Mouse (Mus musculus) midbrain, embryonic 11.5 days (tissue): Measurements from ENCODE around the gene Lrrn4cl. TPM values are rescaled to one million over a fixed set of nuclear protein-coding genes. Genes with fewer than 3 reads are reported as not detected.
"Not testable (repeated sequence)": the region's sequence is repeated elsewhere in the genome, so short reads cannot be mapped to it uniquely, and the experiment has no call there.

Source experiments
- ATAC-seq: fragments of 200-750 bp; cut with Nextera tagmentation; 2 replicates; pipeline ENCODE4 v1.8.0; 2017; ENCODE audit warnings: moderate TSS enrichment, moderate library complexity; ENCODE audit not compliant: low FRiP score
- DNase-seq: peaks from one replicate; pipeline ENCODE4 v3.0.0; 2015; ENCODE audit warnings: low spot score; ENCODE audit errors: missing footprints
- H3K27ac ChIP-seq: fragments of 300-500 bp; sonication (generic); 2 replicates; pipeline ENCODE4 v1.5.1; 2014; ENCODE audit warnings: low read depth, low read length
- H3K27me3 ChIP-seq: fragments of 300-500 bp; sonication (generic); 2 replicates; pipeline ENCODE4 v1.6.1; 2014; ENCODE audit warnings: mild to moderate bottlenecking, low read length, moderate library complexity, mixed read lengths; ENCODE audit not compliant: control insufficient read depth, insufficient read depth
- H3K36me3 ChIP-seq: fragments of 300-500 bp; sonication (generic); 2 replicates; pipeline ENCODE4 v1.6.1; 2014; ENCODE audit warnings: mild to moderate bottlenecking, low read length, moderate library complexity, mixed read lengths; ENCODE audit not compliant: control insufficient read depth, insufficient read depth
- H3K4me1 ChIP-seq: fragments of 300-500 bp; sonication (generic); 2 replicates; pipeline ENCODE4 v1.6.1; 2014; ENCODE audit warnings: low read length; ENCODE audit not compliant: control insufficient read depth, insufficient read depth
- H3K4me2 ChIP-seq: fragments of 300-500 bp; sonication (generic); 2 replicates; pipeline ENCODE4 v1.6.1; 2014; ENCODE audit warnings: mild to moderate bottlenecking, moderate library complexity
- H3K4me3 ChIP-seq: fragments of 300-500 bp; sonication (generic); 2 replicates; pipeline ENCODE4 v1.5.1; 2014; ENCODE audit warnings: low read depth, low read length
- H3K9ac ChIP-seq: fragments of 300-500 bp; sonication (generic); 2 replicates; pipeline ENCODE4 v1.6.1; 2014; ENCODE audit warnings: low read length
- H3K9me3 ChIP-seq: fragments of 300-500 bp; sonication (generic); 2 replicates; pipeline ENCODE4 v1.6.1; 2016; ENCODE audit warnings: low read length; ENCODE audit not compliant: control insufficient read depth
- WGBS: fragments of 180-500 bp; shearing (Covaris S2); extraction: QIAGEN DNeasy Blood & Tissue Kit; methylation state at CpG from one replicate; pipeline ENCODE4 v1.1.7; 2014; 5-methylcytosine and 5-hydroxymethylcytosine counted together
- polyA plus RNA-seq: library from polyadenylated mRNA; unstranded; fragments of >200 nt; fragmentation: Nextera tagmentation; extraction: Ambion mirVana; gene quantifications from 2 replicates; pipeline ENCODE4 v1.2.1, GENCODE M21; 2014

Gene Lrrn4cl
- polyA plus RNA-seq, 1 experiment from 2014 or later: 0.18 TPM

- DNase-seq: no peak
- no peak for ATAC-seq
These were observed 17.6 kb upstream of the Lrrn4cl start for GRCm38 (mm10) chr19:8832971-8833370.

GRCm38 (mm10) chr19:8836327-8836726 is 14.2 kb upstream of the Lrrn4cl start:
- H3K27me3 ChIP-seq, H3K9me3 ChIP-seq, ATAC-seq, H3K9ac ChIP-seq, H3K4me2 ChIP-seq, H3K27ac ChIP-seq, H3K4me3 ChIP-seq: not testable (repeated sequence)
- peak; percentile 86 for DNase-seq
- H3K36me3 ChIP-seq: peaks cover 13% of the 10 kb centered on the region
- 96% methylated on average over 10 of the region's 10 CpGs for WGBS
- peaks cover 27% of the 10 kb centered on the region for H3K4me1 ChIP-seq

More at GRCm38 (mm10) chr19:8832971-8833370, 17.6 kb upstream of the Lrrn4cl start:
- Histone ChIP-seq H3K9me3 (no peaks in the 10 kb centered on the region), H3K4me3 (no peak overlapping the region), H3K4me2 (no peak overlapping the region), H3K9ac (no peak overlapping the region), H3K27ac (no peak overlapping the region), H3K4me1 (peaks cover under 1% of the 10 kb centered on the region; the same call in 1 of the 2 replicates), H3K27me3 (no peaks in the 10 kb centered on the region), H3K36me3 (peaks cover 34% of the 10 kb centered on the region)
- 90% methylated on average over 4 of the region's 4 CpGs for WGBS

- H3K4me2 ChIP-seq: peak within 1 kb of the TSS; percentile 80
These were observed 13.2 kb upstream of the Lrrn4cl start, which contains the start of gene Bscl2 for GRCm38 (mm10) chr19:8837251-8837791. Gene Bscl2 (plus strand): TSS chr19:8837467.

GRCm38 (mm10) chr19:8838041-8838730 is 12.4 kb upstream of the Lrrn4cl start:
- WGBS: 16% methylated on average over 15 of the region's 15 CpGs
- ATAC-seq (peak; percentile 11; the same call in 1 of the 2 replicates), DNase-seq (no peak)
- Histone ChIP-seq H3K4me3 (peak overlapping the region; percentile 46), H3K4me2 (peak overlapping the region; percentile 80), H3K27ac (peak overlapping the region; percentile 86), H3K9me3 (no peaks in the 10 kb centered on the region), H3K4me1 (peaks cover 27% of the 10 kb centered on the region), H3K36me3 (peaks cover 7% of the 10 kb centered on the region), H3K9ac (peak overlapping the region; percentile 74), H3K27me3 (no peaks in the 10 kb centered on the region)

More at GRCm38 (mm10) chr19:8837251-8837791, 13.2 kb upstream of the Lrrn4cl start, which contains the start of gene Bscl2:
- Histone ChIP-seq H3K9me3 (no peaks in the 10 kb centered on the region), H3K4me1 (peaks cover 27% of the 10 kb centered on the region), H3K27me3 (no peaks in the 10 kb centered on the region), H3K27ac (peak within 1 kb of the TSS; percentile 86), H3K9ac (peak within 1 kb of the TSS; percentile 74), H3K4me3 (peak within 1 kb of the TSS; percentile 46), H3K36me3 (peaks cover 12% of the 10 kb centered on the region)
- ATAC-seq (peak; percentile 79), DNase-seq (peak; percentile 98)
- WGBS: 1% methylated on average over 38 of the region's 38 CpGs

- H3K4me2 ChIP-seq: peak within 1 kb of the TSS; percentile 80
- ATAC-seq: peak; percentile 83
These were observed 11.3 kb upstream of the Lrrn4cl start, which contains the start of gene Gng3 for GRCm38 (mm10) chr19:8839103-8839907. Gene Gng3 (minus strand): TSS chr19:8839194.

GRCm38 (mm10) chr19:8839908-8840791 is 10.4 kb upstream of the Lrrn4cl start:
- ATAC-seq: peak; percentile 49
- H3K36me3 ChIP-seq: 0 out of 2 replicates have a peak, but pooled peaks cover 2% of the 10 kb centered on the region
- peak overlapping the region; percentile 46 for H3K4me3 ChIP-seq
- H3K9ac ChIP-seq: peak overlapping the region; percentile 74
- H3K9me3 ChIP-seq: no peaks in the 10 kb centered on the region
- peak; percentile 94 for DNase-seq
- H3K27ac ChIP-seq: peak overlapping the region; percentile 56
- H3K4me1 ChIP-seq: peaks cover 27% of the 10 kb centered on the region
- 18% methylated on average over 29 of the region's 29 CpGs for WGBS
- peak overlapping the region; percentile 80 for H3K4me2 ChIP-seq
- H3K27me3 ChIP-seq: no peaks in the 10 kb centered on the region

More at GRCm38 (mm10) chr19:8839103-8839907, 11.3 kb upstream of the Lrrn4cl start, which contains the start of gene Gng3:
- peak within 1 kb of the TSS; percentile 86 for H3K27ac ChIP-seq
- peak within 1 kb of the TSS; percentile 46 for H3K4me3 ChIP-seq
- H3K9ac ChIP-seq: peak within 1 kb of the TSS; percentile 74
- DNase-seq: peak; percentile 95
- H3K27me3 ChIP-seq: no peaks in the 10 kb centered on the region
- H3K4me1 ChIP-seq: peaks cover 27% of the 10 kb centered on the region
- no peaks in the 10 kb centered on the region for H3K9me3 ChIP-seq
- 35% methylated on average over 11 of the region's 11 CpGs for WGBS
- peaks cover 6% of the 10 kb centered on the region; the same call in 1 of the 2 replicates for H3K36me3 ChIP-seq

GRCm38 (mm10) chr19:8841012-8841411 is 9.6 kb upstream of the Lrrn4cl start:
- peak overlapping the region; percentile 74 for H3K9ac ChIP-seq
- peak overlapping the region; percentile 80 for H3K4me2 ChIP-seq
- WGBS: 88% methylated on average over 7 of the region's 7 CpGs
- H3K27ac ChIP-seq: no peak overlapping the region
- H3K27me3 ChIP-seq: no peaks in the 10 kb centered on the region
- peaks cover 27% of the 10 kb centered on the region for H3K4me1 ChIP-seq
- ATAC-seq: no peak
- peaks cover 2% of the 10 kb centered on the region; the same call in 1 of the 2 replicates for H3K36me3 ChIP-seq
- no peak for DNase-seq
- H3K9me3 ChIP-seq: no peaks in the 10 kb centered on the region
- peak overlapping the region; percentile 46 for H3K4me3 ChIP-seq

GRCm38 (mm10) chr19:8842961-8843360 is 7.6 kb upstream of the Lrrn4cl start:
- no peak overlapping the region for H3K4me2 ChIP-seq
- H3K4me3 ChIP-seq: no peak overlapping the region
- H3K36me3 ChIP-seq: peaks cover 12% of the 10 kb centered on the region; the same call in 1 of the 2 replicates
- H3K4me1 ChIP-seq: peaks cover 27% of the 10 kb centered on the region
- ATAC-seq: no peak
- no peak for DNase-seq
- no peak overlapping the region for H3K9ac ChIP-seq
- H3K27me3 ChIP-seq: no peaks in the 10 kb centered on the region
- WGBS: 88% methylated on average over 6 of the region's 6 CpGs
- no peak overlapping the region for H3K27ac ChIP-seq
- H3K9me3 ChIP-seq: no peaks in the 10 kb centered on the region
